Mouse (Mus musculus) retina, postnatal 1 day (tissue): ENCODE measurements around the gene Slc27a4.
"Not testable (repeated sequence)": the region's sequence is repeated elsewhere in the genome, so short reads cannot be mapped to it uniquely, and the experiment has no call there.

Source experiments
- DNase-seq: peaks from one replicate; pipeline ENCODE4 v3.0.0-alpha.2; 2012

The Slc27a4 gene

GRCm38 (mm10) chr2:29802075-29802826 lies at the start of gene Slc27a4:
Gene Slc27a4, plus strand, starts transcription at chr2:29802634.
- DNase-seq = peak; percentile 95

DNA sequence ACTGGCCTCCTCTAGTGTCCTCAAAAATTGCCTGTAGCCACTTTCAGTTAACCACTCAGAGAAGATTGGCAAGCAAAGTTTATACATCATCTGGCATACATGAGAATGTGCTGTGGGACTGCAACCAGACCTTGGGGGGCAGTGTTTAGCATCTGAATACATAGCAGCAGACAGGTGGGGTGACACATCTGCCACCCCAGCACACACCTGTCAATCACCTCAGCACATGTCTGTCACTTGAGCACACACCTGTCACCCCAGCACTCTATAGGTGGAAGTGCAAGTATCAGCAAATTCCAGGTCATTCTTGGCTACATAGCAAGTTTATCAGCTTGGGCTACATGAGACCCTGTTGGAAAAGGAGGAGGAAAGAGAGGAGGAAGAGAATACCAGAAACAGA lies 46.7 kb upstream of the Slc27a4 start:
- no peak for DNase-seq

GRCm38 (mm10) chr2:29764831-29765230 lies 37.6 kb upstream of the Slc27a4 start:
- peak; percentile 78 for DNase-seq

GRCm38 (mm10) chr2:29767976-29768709 lies 34.3 kb upstream of the Slc27a4 start:
- DNase-seq = no peak

- no peak for DNase-seq
These were observed 33.5 kb upstream of the Slc27a4 start for GRCm38 (mm10) chr2:29768901-29769300.

DNA sequence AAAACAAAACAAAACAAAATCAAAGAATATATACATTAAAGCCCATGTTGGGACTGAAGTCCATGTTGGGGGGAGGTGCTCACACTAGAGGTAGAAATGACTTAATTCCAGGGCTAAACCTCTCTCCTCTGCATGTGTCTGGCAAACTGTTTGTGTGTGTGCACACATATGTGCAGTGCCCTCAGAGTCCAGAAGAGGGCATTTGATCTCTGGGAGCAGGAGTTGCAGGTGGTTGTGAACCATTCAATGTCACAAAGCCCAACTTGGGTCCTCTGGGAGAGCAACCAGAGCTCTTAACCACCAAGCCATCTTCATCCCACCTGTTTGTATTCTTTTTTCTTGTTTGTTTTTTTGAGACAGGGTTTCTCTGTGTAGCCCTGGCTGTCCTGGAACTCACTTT lies 32.3 kb upstream of the Slc27a4 start:
- no peak for DNase-seq

- DNase-seq = no peak
These were observed 30.6 kb upstream of the Slc27a4 start for GRCm38 (mm10) chr2:29771611-29772461.

DNA sequence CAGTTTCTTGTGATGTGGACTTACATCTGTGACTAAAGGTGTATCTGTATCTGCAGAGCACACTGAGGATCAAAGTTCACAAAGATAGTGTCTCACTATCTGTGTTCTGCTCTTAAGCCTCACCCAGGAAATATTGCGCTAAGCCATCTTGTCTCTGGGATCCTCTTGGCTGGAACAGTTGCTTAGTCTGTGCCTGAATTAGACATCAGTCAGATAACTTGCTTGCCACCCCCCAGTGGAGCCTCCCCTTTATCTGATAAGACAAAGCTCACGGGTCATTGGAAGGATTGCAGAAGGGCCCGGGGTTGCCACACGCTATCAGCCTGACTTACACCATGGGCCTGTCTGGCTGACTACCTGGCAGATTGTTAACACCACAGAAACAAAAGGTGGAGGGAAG lies 29.1 kb upstream of the Slc27a4 start:
- DNase-seq = no peak

DNA sequence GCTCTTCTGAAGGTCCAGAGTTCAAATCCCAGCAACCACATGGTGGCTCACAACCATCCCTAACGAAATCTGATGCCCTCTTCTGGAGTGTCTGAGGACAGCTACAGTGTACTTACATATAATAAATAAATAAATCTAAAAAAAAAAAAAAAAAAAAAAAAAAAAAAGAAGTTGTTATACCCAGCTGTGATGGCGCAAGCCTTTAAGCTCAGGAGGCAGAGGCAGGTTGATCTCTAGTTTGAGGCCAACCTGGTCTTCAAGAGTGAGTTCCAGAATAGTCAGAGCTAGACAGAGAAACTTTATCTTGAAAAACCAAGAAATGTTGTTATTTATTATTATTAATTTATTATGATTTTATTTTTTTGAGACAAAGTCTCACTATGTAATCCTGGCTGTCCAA lies 21.2 kb upstream of the Slc27a4 start:
- DNase-seq = not testable (repeated sequence)

GRCm38 (mm10) chr2:29784290-29784689 lies 18.1 kb upstream of the Slc27a4 start:
- no peak for DNase-seq

GRCm38 (mm10) chr2:29787104-29787917 lies 15.1 kb upstream of the Slc27a4 start, which contains the start of gene Coq4:
Gene Coq4, plus strand, starts transcription at chr2:29787493.
- peak; percentile 98 for DNase-seq

DNA sequence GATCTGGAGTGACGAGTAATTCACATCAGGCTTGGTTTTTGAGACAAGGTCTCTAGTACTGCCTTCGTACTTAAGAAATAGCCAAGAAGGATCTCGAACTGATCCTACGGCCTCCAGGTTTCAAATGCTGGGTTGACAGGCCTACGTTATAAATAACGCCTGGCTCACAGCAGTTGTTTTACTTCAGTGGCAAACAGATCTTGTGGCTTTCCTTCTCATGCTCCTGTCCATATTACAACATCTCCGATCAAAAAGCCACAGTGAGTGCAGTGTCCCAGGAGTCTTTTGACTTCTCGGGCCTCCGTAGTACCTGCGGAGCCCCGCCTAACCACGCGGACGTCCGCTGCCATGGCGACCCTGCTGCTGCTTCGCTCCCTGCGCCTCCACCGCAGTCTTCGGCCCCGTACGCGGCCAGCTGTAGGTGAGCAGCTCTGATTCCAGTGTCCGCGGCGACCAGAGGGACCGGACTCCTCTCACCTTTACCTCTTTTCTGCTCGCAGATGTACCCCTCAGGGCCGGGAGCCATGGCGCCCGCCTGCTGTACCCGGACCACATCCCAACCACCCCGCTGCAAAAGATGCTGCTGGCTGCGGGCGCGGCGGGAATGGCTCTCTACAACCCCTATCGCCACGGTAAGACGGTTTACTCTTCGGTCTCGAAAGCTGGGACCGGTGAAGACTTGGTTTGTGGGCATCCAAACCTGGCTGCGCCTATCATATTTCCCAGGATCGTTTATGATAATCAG lies 14.3 kb upstream of the Slc27a4 start, which contains the start of gene Trub2:
TSS of gene Trub2 (minus strand) at position 566 of the 745 bp plus-strand sequence.
- DNase-seq = peak; percentile 89

- no peak for DNase-seq
These were observed 9.5 kb upstream of the Slc27a4 start for GRCm38 (mm10) chr2:29792772-29793487.

DNA sequence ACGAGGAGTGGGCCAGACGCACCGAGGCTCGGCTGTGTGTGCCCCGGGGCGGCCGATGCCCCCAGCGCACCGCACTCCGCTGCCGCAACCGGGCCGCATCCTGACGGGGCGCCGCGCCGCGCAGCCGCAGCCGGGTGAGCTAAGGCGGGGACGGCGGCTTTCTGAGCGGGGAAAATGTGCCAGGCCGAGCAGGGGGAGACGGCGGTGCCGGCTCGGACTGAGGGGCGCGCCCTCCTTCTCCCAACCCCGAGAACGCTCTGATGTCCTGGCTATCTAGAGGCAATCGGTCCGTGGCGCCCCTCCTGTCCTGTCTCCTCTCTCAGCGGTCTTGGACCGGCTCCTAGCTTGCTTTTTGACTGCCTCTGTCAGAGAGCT lies 380 bp downstream of the Slc27a4 start:
- DNase-seq = no peak

DNA sequence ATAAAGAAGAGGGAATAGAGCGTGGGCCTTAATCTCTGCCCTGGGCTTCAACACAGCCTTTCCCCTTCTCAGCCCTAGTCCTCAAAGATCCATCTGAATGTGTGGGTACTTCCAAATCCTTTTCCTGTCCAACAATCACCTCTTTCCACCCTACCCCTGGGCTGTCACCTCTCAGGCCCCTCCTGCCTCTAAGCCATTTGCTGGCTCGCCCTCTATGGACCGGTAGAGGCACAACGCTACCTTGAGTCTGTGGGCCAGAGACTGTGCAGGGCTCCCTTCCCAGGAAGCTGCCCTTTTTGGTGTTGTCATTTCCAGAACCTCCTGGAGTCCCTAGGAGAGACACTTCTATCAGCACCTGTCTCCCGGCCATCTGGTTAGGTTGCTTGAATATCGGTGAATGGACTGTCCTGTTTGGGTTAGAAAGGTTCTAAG lies 982 bp downstream of the Slc27a4 start:
- peak; percentile 36 for DNase-seq

- no peak for DNase-seq
These were observed 13.4 kb downstream of the Slc27a4 start for GRCm38 (mm10) chr2:29815678-29816371.

DNA sequence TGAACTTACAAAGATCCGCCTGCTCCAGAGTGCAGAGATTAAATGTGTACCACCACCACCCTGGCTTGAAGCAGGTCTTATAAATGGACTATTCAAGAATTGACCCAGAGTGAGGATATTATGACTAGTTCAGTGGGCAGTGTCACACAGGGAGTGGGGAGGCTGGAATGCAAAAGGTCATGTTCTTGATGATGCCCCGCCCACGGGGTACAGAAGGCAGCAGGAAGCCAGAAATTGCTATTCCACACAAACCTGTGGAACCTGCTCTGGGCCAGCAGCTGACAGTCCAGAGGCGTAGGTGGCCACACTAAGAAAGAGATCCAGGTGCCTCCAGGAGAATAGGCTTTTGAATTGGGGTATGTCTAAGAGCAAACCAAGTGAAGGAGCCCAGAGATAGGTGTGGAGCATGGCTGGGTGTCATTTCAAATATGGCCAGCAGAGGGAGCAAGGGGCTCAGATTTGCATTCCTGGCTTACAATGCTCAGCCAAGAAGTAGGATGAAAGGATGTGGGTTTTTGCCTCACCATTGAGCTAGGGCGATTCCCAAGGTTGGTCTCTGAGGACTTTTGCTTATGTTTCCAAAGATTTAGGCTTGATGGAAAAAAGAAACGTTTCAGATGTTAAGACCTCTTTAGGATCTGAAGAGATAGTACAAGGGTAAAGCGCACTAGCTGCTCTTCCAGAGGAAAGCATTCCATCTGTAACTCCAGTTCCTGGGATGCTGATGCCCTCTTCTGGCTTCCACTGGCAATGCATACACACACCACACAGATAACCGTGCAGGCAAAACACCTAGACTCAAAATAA lies 15.2 kb downstream of the Slc27a4 start:
- peak; percentile 86 for DNase-seq

DNA sequence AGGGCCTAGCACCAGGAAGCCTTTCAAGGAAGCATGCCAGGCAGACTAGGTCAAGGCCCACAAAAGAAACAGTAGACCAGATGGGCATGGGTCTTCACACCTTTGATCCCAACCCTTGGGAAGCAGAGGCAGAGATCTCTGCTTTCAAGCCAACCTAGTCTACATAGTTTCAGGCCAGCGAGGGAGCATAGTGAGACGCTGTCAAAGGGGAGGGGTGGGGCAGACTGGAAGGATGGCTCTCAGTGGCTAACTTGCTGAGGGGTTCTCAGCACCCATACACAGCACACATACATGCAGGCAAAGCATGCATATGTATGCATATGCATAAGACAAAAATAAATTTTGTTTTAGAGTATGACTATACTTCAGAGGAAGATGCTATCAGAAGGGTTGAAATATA lies 16.9 kb downstream of the Slc27a4 start:
- DNase-seq = no peak
